Mouse (Mus musculus): Measurements from ENCODE around the gene Loxl1. TPM values are rescaled to one million over a fixed set of nuclear protein-coding genes. Genes with fewer than 3 reads are reported as not detected.
A peak's percentile ranks its signal among the peaks of the same experiment; 100 is the strongest.

The Loxl1 gene
- polyA plus RNA-seq, 1 experiment from 2014 or later = 36.6 TPM

DNA sequence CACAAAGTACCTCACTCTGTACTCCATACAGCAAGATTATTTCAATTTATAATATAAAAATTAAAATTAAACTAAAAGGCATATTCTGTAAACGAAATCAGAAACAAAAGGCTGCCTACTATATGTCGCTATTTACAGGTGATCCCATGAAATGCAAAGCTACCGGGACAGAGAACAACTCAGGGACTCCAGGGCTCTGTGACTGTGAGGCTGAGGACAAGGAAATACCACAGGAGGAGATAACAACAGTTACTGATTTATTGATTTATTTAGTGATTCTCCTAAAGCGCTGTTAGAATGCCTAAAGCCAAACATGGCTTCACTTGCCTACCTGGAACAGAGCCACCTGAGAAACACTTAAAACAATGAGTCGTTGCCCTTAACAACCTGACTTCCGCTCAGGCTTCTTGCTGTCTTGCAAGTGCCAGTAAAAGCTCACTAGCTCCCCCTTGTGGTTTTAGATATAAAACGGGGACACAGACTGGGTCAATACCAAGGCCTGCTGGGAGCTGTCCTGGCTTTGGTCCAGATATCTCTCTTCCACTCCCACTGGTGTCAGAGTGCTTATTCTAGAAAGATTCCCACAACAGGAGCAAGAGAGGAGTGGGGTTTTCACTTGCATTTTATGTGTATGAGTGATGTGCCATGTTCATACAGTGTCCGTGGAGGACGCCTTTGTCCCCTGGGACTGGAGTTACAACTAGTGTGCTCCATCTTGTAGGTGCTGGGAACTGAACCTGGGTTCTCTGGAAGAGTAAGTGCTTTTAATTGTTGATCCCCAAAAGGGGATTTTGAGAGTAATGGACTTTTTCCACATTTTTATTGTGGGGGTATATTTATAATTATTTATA, 32.5 kb downstream of the Loxl1 start:
- H3K36me3 ChIP-seq (ENCODE audit: insufficient read depth, low read length) = no peaks in the 10 kb centered on the region
- H3K4me2 ChIP-seq (replicated peaks; ENCODE audit: low read depth, low read length) = no peak overlapping the region
- no peak overlapping the region for H3K9ac ChIP-seq (replicated peaks; ENCODE audit: low read length)
- H3K4me1 ChIP-seq (ENCODE audit: insufficient read depth, low read length) = peaks cover 13% of the 10 kb centered on the region
- no peaks in the 10 kb centered on the region for H3K9me3 ChIP-seq (ENCODE audit: low read length)
- whole genome bisulfite sequencing = 36% methylated on average over 9 of the region's 9 CpGs
- no peaks in the 10 kb centered on the region for H3K27me3 ChIP-seq (ENCODE audit: insufficient read depth, low read length)
- H3K4me3 ChIP-seq (ENCODE audit: low read length) = no peak overlapping the region
- H3K27ac ChIP-seq (ENCODE audit: low read length) = no peak overlapping the region
- ATAC-seq (ENCODE audit: low FRiP score, low TSS enrichment) = peak; percentile 65; the same call in 1 of the 2 replicates

- ATAC-seq (ENCODE audit: low FRiP score, low TSS enrichment) = no peak
- Histone ChIP-seq H3K9ac (replicated peaks; ENCODE audit: low read length) (no peak overlapping the region), H3K9me3 (ENCODE audit: low read length) (no peaks in the 10 kb centered on the region), H3K36me3 (ENCODE audit: insufficient read depth, low read length) (no peaks in the 10 kb centered on the region), H3K4me3 (ENCODE audit: low read length) (no peak overlapping the region), H3K4me2 (replicated peaks; ENCODE audit: low read depth, low read length) (no peak overlapping the region), H3K27ac (ENCODE audit: low read length) (no peak overlapping the region), H3K4me1 (ENCODE audit: insufficient read depth, low read length) (peaks cover 20% of the 10 kb centered on the region), H3K27me3 (ENCODE audit: insufficient read depth, low read length) (no peaks in the 10 kb centered on the region)
- 66% methylated on average over 5 of the region's 5 CpGs for WGBS
Observed at GRCm38 (mm10) chr9:58279780-58280179, 33.2 kb downstream of the Loxl1 start.

- Histone ChIP-seq H3K9ac (replicated peaks; ENCODE audit: low read length) (no peak overlapping the region), H3K36me3 (ENCODE audit: insufficient read depth, low read length) (no peaks in the 10 kb centered on the region), H3K4me1 (ENCODE audit: insufficient read depth, low read length) (peaks cover 23% of the 10 kb centered on the region), H3K4me2 (replicated peaks; ENCODE audit: low read depth, low read length) (no peak overlapping the region), H3K27me3 (ENCODE audit: insufficient read depth, low read length) (no peaks in the 10 kb centered on the region), H3K4me3 (ENCODE audit: low read length) (no peak overlapping the region), H3K9me3 (ENCODE audit: low read length) (no peaks in the 10 kb centered on the region), H3K27ac (ENCODE audit: low read length) (no peak overlapping the region)
- 66% methylated on average over 4 of the region's 4 CpGs for WGBS
- no peak for ATAC-seq (ENCODE audit: low FRiP score, low TSS enrichment)
Observed at GRCm38 (mm10) chr9:58278821-58279723, 33.9 kb downstream of the Loxl1 start.

DNA sequence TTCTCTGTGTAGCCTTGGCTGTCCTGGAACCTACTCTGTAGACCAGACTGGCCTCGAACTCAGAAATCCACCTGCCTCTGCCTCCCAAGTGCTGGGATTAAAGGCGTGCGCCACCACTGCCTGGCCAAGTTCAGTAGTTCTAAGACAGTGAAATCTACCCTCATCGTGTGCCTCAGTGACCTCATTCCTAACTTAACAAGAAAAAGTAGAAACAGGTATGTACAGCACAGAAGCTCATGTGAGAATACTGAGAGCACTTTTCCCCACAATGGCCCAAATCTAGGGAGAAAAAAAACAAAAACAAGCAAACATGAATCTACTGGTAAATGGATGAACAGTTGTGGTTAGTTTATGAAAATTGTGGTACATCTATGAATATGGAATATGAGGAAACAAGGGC, 34.7 kb downstream of the Loxl1 start:
- 94% methylated on average over 4 of the region's 4 CpGs for WGBS
- no peak overlapping the region for H3K4me3 ChIP-seq (ENCODE audit: low read length)
- H3K4me1 ChIP-seq (ENCODE audit: insufficient read depth, low read length) = peaks cover 23% of the 10 kb centered on the region
- H3K27me3 ChIP-seq (ENCODE audit: insufficient read depth, low read length) = no peaks in the 10 kb centered on the region
- no peak overlapping the region for H3K9ac ChIP-seq (replicated peaks; ENCODE audit: low read length)
- H3K27ac ChIP-seq (ENCODE audit: low read length) = no peak overlapping the region
- no peaks in the 10 kb centered on the region for H3K9me3 ChIP-seq (ENCODE audit: low read length)
- H3K36me3 ChIP-seq (ENCODE audit: insufficient read depth, low read length) = no peaks in the 10 kb centered on the region
- no peak overlapping the region for H3K4me2 ChIP-seq (replicated peaks; ENCODE audit: low read depth, low read length)
- no peak for ATAC-seq (ENCODE audit: low FRiP score, low TSS enrichment)

- no peak overlapping the region for H3K9ac ChIP-seq (replicated peaks; ENCODE audit: low read length)
- H3K27ac ChIP-seq (ENCODE audit: low read length) = peak overlapping the region; percentile 90; the same call in 1 of the 2 replicates
- WGBS = 30% methylated on average over 5 of the region's 5 CpGs
- H3K4me3 ChIP-seq (ENCODE audit: low read length) = no peak overlapping the region
- no peaks in the 10 kb centered on the region for H3K27me3 ChIP-seq (ENCODE audit: insufficient read depth, low read length)
- no peak for ATAC-seq (ENCODE audit: low FRiP score, low TSS enrichment)
- peaks cover 35% of the 10 kb centered on the region for H3K4me1 ChIP-seq (ENCODE audit: insufficient read depth, low read length)
- H3K4me2 ChIP-seq (replicated peaks; ENCODE audit: low read depth, low read length) = no peak overlapping the region
- no peaks in the 10 kb centered on the region for H3K9me3 ChIP-seq (ENCODE audit: low read length)
- no peaks in the 10 kb centered on the region for H3K36me3 ChIP-seq (ENCODE audit: insufficient read depth, low read length)
Observed at GRCm38 (mm10) chr9:58276346-58276745, 36.6 kb downstream of the Loxl1 start.

DNA sequence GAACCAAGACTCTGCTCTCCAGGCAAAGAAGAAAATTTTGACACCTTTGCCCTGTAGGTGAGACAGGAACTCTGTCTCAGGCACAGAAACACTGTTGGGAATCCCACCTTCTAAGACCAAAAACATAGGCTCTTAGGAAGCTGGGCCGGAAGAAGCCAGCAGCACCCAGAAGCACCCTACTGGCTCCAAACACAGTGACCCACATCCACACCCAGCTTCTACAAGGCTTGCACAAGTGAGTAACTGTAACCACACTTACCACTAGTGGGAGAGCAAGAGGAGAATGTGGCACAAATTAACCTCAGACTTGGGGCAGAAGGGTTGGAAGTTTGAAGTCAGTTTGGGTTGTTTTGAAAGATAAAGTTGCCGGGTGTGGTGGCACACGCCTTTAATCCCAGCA, 37.2 kb downstream of the Loxl1 start:
- H3K9me3 ChIP-seq (ENCODE audit: low read length) = no peaks in the 10 kb centered on the region
- no peak overlapping the region for H3K4me3 ChIP-seq (ENCODE audit: low read length)
- H3K4me1 ChIP-seq (ENCODE audit: insufficient read depth, low read length) = peaks cover 35% of the 10 kb centered on the region
- ATAC-seq (ENCODE audit: low FRiP score, low TSS enrichment) = no peak
- peak overlapping the region; percentile 11; the same call in 1 of the 2 replicates for H3K4me2 ChIP-seq (replicated peaks; ENCODE audit: low read depth, low read length)
- no peaks in the 10 kb centered on the region for H3K36me3 ChIP-seq (ENCODE audit: insufficient read depth, low read length)
- peak overlapping the region; percentile 90 for H3K27ac ChIP-seq (ENCODE audit: low read length)
- peak overlapping the region; percentile 32; the same call in 1 of the 2 replicates for H3K9ac ChIP-seq (replicated peaks; ENCODE audit: low read length)
- no peaks in the 10 kb centered on the region for H3K27me3 ChIP-seq (ENCODE audit: insufficient read depth, low read length)
- 64% methylated on average over 3 of the region's 3 CpGs for WGBS

DNA sequence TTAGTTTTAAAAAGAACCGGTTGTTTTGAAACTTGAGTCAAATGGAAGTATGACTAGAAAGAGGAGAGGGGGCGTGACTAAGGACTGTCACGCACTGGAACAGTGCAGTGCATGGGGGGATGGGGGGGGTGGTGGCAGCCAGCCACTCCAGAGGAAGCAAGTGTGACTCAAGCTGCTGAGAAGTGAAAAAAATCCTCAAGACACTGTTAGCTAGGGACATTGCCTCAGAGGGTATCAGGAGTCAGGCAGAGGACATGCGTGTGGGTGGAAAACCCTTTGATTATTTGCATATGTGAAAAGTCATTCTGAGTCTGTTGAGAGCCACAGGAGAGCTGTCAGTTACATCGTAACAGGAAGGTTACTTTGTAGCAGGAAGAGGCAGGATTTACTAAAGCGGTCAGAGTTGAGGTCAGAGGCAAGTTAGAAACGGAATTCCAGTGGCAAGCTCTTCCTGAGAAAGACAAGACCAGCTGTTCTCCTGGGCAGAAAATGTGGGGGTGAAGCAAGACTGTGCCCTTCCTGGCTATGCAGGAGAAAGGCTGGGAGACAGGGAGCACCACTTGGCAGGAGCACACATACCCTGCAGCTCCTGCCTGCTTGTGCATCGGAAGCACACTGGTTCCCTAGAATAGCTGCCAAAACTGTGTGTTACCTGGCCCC, 37.7 kb downstream of the Loxl1 start:
- 6% methylated on average over 8 of the region's 8 CpGs for WGBS
- peaks cover 33% of the 10 kb centered on the region for H3K4me1 ChIP-seq (ENCODE audit: insufficient read depth, low read length)
- peak overlapping the region; percentile 90 for H3K27ac ChIP-seq (ENCODE audit: low read length)
- H3K4me3 ChIP-seq (ENCODE audit: low read length) = no peak overlapping the region
- no peaks in the 10 kb centered on the region for H3K27me3 ChIP-seq (ENCODE audit: insufficient read depth, low read length)
- no peaks in the 10 kb centered on the region for H3K9me3 ChIP-seq (ENCODE audit: low read length)
- no peaks in the 10 kb centered on the region for H3K36me3 ChIP-seq (ENCODE audit: insufficient read depth, low read length)
- peak; percentile 91 for ATAC-seq (ENCODE audit: low FRiP score, low TSS enrichment)
- peak overlapping the region; percentile 11 for H3K4me2 ChIP-seq (replicated peaks; ENCODE audit: low read depth, low read length)
- peak overlapping the region; percentile 32 for H3K9ac ChIP-seq (replicated peaks; ENCODE audit: low read length)

DNA sequence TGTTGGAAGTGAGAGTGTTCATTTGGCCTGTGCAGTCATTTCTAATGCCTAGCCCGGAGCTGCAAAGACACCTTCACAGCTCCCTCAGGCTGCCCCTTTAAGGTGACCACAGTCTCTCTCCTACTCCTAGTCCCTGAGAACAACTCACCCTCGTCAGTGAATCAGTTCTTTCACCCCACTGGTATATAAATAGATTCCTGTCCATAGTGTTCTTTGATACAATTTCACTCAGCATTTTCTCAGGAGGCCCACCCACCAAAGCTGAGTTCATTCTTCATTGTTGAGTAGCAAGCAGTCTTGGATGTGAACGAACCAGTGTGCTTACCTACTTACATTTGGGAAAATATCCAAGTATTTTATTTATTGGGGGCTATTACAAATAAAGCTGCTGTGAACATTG, 38.4 kb downstream of the Loxl1 start:
- Histone ChIP-seq H3K27me3 (ENCODE audit: insufficient read depth, low read length) (no peaks in the 10 kb centered on the region), H3K4me1 (ENCODE audit: insufficient read depth, low read length) (peaks cover 32% of the 10 kb centered on the region), H3K27ac (ENCODE audit: low read length) (peak overlapping the region; percentile 90), H3K9me3 (ENCODE audit: low read length) (no peaks in the 10 kb centered on the region), H3K4me3 (ENCODE audit: low read length) (no peak overlapping the region), H3K4me2 (replicated peaks; ENCODE audit: low read depth, low read length) (peak overlapping the region; percentile 11; the same call in 1 of the 2 replicates), H3K36me3 (ENCODE audit: insufficient read depth, low read length) (no peaks in the 10 kb centered on the region), H3K9ac (replicated peaks; ENCODE audit: low read length) (no peak overlapping the region; the same call in 1 of the 2 replicates)
- ATAC-seq (ENCODE audit: low FRiP score, low TSS enrichment) = no peak
- WGBS = 38% methylated on average over 3 of the region's 3 CpGs

DNA sequence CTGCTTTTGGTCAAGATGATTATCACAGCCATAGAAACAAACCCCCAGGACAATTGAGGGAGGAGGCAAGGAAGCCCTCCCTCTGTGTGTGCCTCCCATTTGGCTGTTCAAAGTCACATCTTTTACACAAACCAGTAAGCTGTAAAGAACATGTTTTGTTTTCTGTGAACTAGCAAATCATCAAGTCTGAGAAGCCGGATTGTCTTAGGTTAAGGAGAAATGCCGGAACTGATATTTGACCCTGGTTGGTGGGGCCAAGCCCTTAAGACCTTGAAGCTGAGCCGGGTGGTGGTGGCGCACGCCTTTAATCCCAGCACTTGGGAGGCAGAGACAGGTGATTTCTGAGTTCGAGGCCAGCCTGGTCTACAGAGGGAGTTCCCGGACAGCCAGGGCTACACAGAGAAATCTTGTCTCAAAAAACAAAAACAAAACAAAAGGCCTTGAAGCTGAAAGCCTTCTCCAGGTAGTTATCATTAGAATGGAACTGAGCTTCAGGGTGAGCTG, 38.8 kb downstream of the Loxl1 start:
- H3K9me3 ChIP-seq (ENCODE audit: low read length) = no peaks in the 10 kb centered on the region
- no peak for ATAC-seq (ENCODE audit: low FRiP score, low TSS enrichment)
- no peak overlapping the region for H3K4me2 ChIP-seq (replicated peaks; ENCODE audit: low read depth, low read length)
- H3K4me1 ChIP-seq (ENCODE audit: insufficient read depth, low read length) = peaks cover 32% of the 10 kb centered on the region
- H3K36me3 ChIP-seq (ENCODE audit: insufficient read depth, low read length) = no peaks in the 10 kb centered on the region
- no peak overlapping the region; the same call in 1 of the 2 replicates for H3K9ac ChIP-seq (replicated peaks; ENCODE audit: low read length)
- H3K27me3 ChIP-seq (ENCODE audit: insufficient read depth, low read length) = no peaks in the 10 kb centered on the region
- peak overlapping the region; percentile 90 for H3K27ac ChIP-seq (ENCODE audit: low read length)
- no peak overlapping the region for H3K4me3 ChIP-seq (ENCODE audit: low read length)
- WGBS = 59% methylated on average over 7 of the region's 7 CpGs
